Mouse (Mus musculus) liver, adult 2 months (tissue): ENCODE results near the gene Ing5.

Experiments
- CTCF ChIP-seq: fragments of 200-500 bp; IDR thresholded peaks from 2 replicates; pipeline ENCODE4 v1.5.1; 2011; ENCODE audit warnings: low read depth, low read length, control low read depth
- POLR2A ChIP-seq: fragments of 200-500 bp; IDR thresholded peaks from 2 replicates; pipeline ENCODE4 v1.6.1; 2011; ENCODE audit warnings: low read length, control low read depth; ENCODE audit not compliant: insufficient read depth; ENCODE audit errors: extremely low read depth

GRCm38 (mm10) chr1:93800670-93801503, 2.9 kb upstream of the Ing5 start:
- TF ChIP-seq CTCF (no peak), POLR2A (no peak)
